ENCODE assay signal across 8 mouse cellular contexts in the genomic region with DNA sequence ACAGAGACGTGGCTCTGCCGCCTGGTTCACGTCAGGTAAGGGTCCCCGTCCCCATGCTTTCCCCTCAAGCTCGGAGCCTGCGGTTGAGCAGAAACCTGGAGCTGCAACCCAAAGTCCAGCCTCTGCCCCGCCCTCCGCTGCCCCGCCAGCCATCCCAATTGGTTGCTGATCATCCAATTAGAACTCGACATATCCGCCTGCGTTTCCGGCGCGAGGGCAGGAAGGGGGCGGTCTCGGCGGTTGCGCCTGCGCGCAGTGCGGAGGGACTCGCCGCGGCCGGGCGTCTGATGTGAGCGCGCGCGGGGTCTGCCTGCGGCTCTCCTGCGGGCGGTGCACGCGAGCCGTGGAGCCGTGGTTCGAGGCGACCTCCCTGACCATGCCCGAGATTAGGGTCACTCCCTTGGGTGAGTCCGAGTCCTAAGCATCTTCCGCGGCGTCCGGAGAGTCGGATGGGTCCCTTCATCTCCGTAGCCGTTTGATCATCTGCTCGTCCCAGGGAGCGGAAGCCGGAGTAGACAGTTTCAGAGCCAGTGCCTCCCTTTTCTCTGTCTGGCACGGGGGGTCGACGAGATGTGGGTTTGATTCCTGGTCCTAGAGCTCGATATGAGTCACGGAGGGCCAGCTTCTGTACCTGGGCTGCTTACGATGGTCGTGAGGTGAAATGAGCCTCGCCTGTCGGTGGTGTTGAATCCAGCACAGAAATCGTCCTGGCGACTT. TPM values are rescaled to one million over a fixed set of nuclear protein-coding genes. Genes with fewer than 3 reads are reported as not detected.
DNase-seq lines count a peak whose midpoint lies in the region; ATAC-seq and TF ChIP-seq lines count a peak whose summit lies in the region.

Gene Cptp (minus strand): TSS at position 124 of the 717 bp plus-strand sequence.
Gene Ints11 (plus strand): TSS at position 230 of the 717 bp plus-strand sequence.

- peak within 1 kb of the TSS; percentile 93 for H3K4me3 ChIP-seq in E14TG2a.4 (replicated peaks; ENCODE audit: low read length)
- peak within 1 kb of the TSS; percentile 79 for H3K4me3 ChIP-seq in forebrain, embryonic 13.5 days
- H3K4me3 ChIP-seq in liver, postnatal 0 days (ENCODE audit: low read depth, low read length): peak within 1 kb of the TSS; percentile 87
- H3K4me3 ChIP-seq in neural tube, embryonic 14.5 days (ENCODE audit: low read depth, low read length): peak within 1 kb of the TSS; percentile 69

- H3K36me3 ChIP-seq in E14TG2a.4 (ENCODE audit: insufficient read depth, low read length): peaks cover 71% of the 10 kb centered on the region
- peaks cover 54% of the 10 kb centered on the region for H3K36me3 ChIP-seq in forebrain, embryonic 13.5 days (ENCODE audit: poor library complexity, severe bottlenecking)
- H3K36me3 ChIP-seq in liver, postnatal 0 days (replicated peaks; ENCODE audit: insufficient read depth, low read length): peaks cover 32% of the 10 kb centered on the region
- H3K36me3 ChIP-seq in neural tube, embryonic 14.5 days (ENCODE audit: control insufficient read depth, insufficient read depth, low read length): peaks cover 28% of the 10 kb centered on the region

- H3K9me3 ChIP-seq in E14TG2a.4 (ENCODE audit: low read length): no peaks in the 10 kb centered on the region
- no peaks in the 10 kb centered on the region for H3K9me3 ChIP-seq in forebrain, embryonic 13.5 days (replicated peaks)
- H3K9me3 ChIP-seq in liver, postnatal 0 days (ENCODE audit: low read length): no peaks in the 10 kb centered on the region
- H3K9me3 ChIP-seq in neural tube, embryonic 14.5 days (ENCODE audit: control insufficient read depth, low read length): no peaks in the 10 kb centered on the region

- peak; percentile 98 for ATAC-seq in forebrain, embryonic 13.5 days
- peak; percentile 98 for ATAC-seq in liver, postnatal 0 days
- ATAC-seq in neural tube, embryonic 14.5 days (ENCODE audit: low read depth): peak; percentile 96

- DNase-seq in c-Kit-positive CD71-positive TER-119-positive erythroid progenitor cells, embryonic 14.5 days (ENCODE audit: low spot score): peak; percentile 92
- DNase-seq in heart, postnatal 10 days: peak; percentile 98
- DNase-seq in large intestine, adult 2 months (ENCODE audit: low read depth, low spot score): peak; percentile 80
- DNase-seq in liver, postnatal 0 days: peak; percentile 98
- peak; percentile 98 for DNase-seq in testis, postnatal 10 days (ENCODE audit: low spot score)

- WGBS in forebrain, embryonic 13.5 days: under 1% methylated on average over 63 of the region's 63 CpGs
- whole genome bisulfite sequencing in large intestine, adult 2 months: under 1% methylated on average over 63 of the region's 63 CpGs
- 1% methylated on average over 63 of the region's 63 CpGs for WGBS in liver, postnatal 0 days (ENCODE audit: insufficient replicate concordance)
- under 1% methylated on average over 55 of the region's 63 CpGs for WGBS in neural tube, embryonic 14.5 days

- no peaks in the 10 kb centered on the region for H3K27me3 ChIP-seq in E14TG2a.4 (ENCODE audit: insufficient read depth, low read length)
- H3K27me3 ChIP-seq in forebrain, embryonic 13.5 days: no peaks in the 10 kb centered on the region
- H3K27me3 ChIP-seq in liver, postnatal 0 days (ENCODE audit: insufficient read depth, low read length): no peaks in the 10 kb centered on the region
- no peaks in the 10 kb centered on the region for H3K27me3 ChIP-seq in neural tube, embryonic 14.5 days (ENCODE audit: control insufficient read depth, insufficient read depth, low read length)

- peak within 1 kb of the TSS; percentile 82 for H3K4me2 ChIP-seq in forebrain, embryonic 13.5 days
- peak within 1 kb of the TSS; percentile 99 for H3K4me2 ChIP-seq in liver, postnatal 0 days (ENCODE audit: low read depth, low read length)
- peak within 1 kb of the TSS; percentile 89 for H3K4me2 ChIP-seq in neural tube, embryonic 14.5 days (ENCODE audit: low read depth, low read length)

- intact Hi-C loops in heart, postnatal 10 days (cut with DNase I): loop anchor here (1.0 to 2.0 kb wide), 3 partner anchors 13 to 74 kb away; partner anchors contain the start of gene Ube2j2

- H3K9ac ChIP-seq in forebrain, embryonic 13.5 days: peak within 1 kb of the TSS; percentile 89
- peak within 1 kb of the TSS; percentile 88 for H3K9ac ChIP-seq in liver, postnatal 0 days (replicated peaks)
- peak within 1 kb of the TSS; percentile 72 for H3K9ac ChIP-seq in neural tube, embryonic 14.5 days (replicated peaks; ENCODE audit: low read depth, low read length)

- peak within 1 kb of the TSS; percentile 61 for H3K27ac ChIP-seq in forebrain, embryonic 13.5 days
- peak within 1 kb of the TSS; percentile 72 for H3K27ac ChIP-seq in liver, postnatal 0 days (ENCODE audit: low read depth)
- peak within 1 kb of the TSS; percentile 70 for H3K27ac ChIP-seq in neural tube, embryonic 14.5 days (ENCODE audit: low read depth, low read length)

- H3K4me1 ChIP-seq in E14TG2a.4 (replicated peaks; ENCODE audit: low read depth, low read length): peaks cover 39% of the 10 kb centered on the region
- H3K4me1 ChIP-seq in forebrain, embryonic 13.5 days: peaks cover 29% of the 10 kb centered on the region
- peaks cover 21% of the 10 kb centered on the region for H3K4me1 ChIP-seq in liver, postnatal 0 days (ENCODE audit: insufficient read depth)
- peaks cover 14% of the 10 kb centered on the region; the same call in 1 of the 2 replicates for H3K4me1 ChIP-seq in neural tube, embryonic 14.5 days (ENCODE audit: control insufficient read depth, insufficient read depth, low read length)

- no peak for TF ChIP-seq EP300 in liver, postnatal 0 days (IDR thresholded peaks at IDR 0.05; ENCODE audit: low read depth)

- TF ChIP-seq CTCF in E14TG2a.4 (conservative IDR thresholded peaks at IDR 0.05; ENCODE audit: low read length): no peak
- peak; percentile 48 for TF ChIP-seq CTCF in liver, postnatal 0 days (IDR thresholded peaks at IDR 0.05; ENCODE audit: low read depth)

RNA-seq across cellular contexts. Expression of gene Cptp, which starts in this region (rescaled TPM):
- 19.1 and 22.3 TPM in 2 replicates for polyA plus RNA-seq in forebrain, embryonic 13.5 days (2015; fragmentation: Nextera tagmentation; extraction: Ambion mirVana)
- 10 to 100 TPM in 1 of 2 experiments, 1 to 10 TPM in 1; 7.9 to 10.6 TPM for total RNA-seq in heart, postnatal 10 days (2021)
- polyA plus RNA-seq in large intestine, adult 2 months (2012; rRNA removed): 51.3 and 55.5 TPM in 2 replicates
- polyA plus RNA-seq in liver, postnatal 0 days (2015; fragmentation: Nextera tagmentation; extraction: Ambion mirVana): 8.1 and 8.4 TPM in 2 replicates
- polyA plus RNA-seq in neural tube, embryonic 14.5 days (2014; fragmentation: Nextera tagmentation; extraction: Ambion mirVana): 31.4 and 31.8 TPM in 2 replicates

RNA-seq across cellular contexts. Expression of gene Ints11, which starts in this region (rescaled TPM):
- polyA plus RNA-seq in forebrain, embryonic 13.5 days (2015; fragmentation: Nextera tagmentation; extraction: Ambion mirVana): 96.2 and 106 TPM in 2 replicates
- total RNA-seq in heart, postnatal 10 days (2021): 10 to 100 TPM; 16.6 to 20.9 TPM
- polyA plus RNA-seq in large intestine, adult 2 months (2012; rRNA removed): 36.6 and 36.7 TPM in 2 replicates
- polyA plus RNA-seq in liver, postnatal 0 days (2015; fragmentation: Nextera tagmentation; extraction: Ambion mirVana): 14.9 and 17.4 TPM in 2 replicates
- polyA plus RNA-seq in neural tube, embryonic 14.5 days (2014; fragmentation: Nextera tagmentation; extraction: Ambion mirVana): 74.9 and 75.8 TPM in 2 replicates

Comparison
In these comparisons a context has a peak if more than half of its experiments do, and no peak if none do; other contexts are left out.
1. Peak in every context shown above with its lines: DNase-seq, ATAC-seq, H3K4me3 ChIP-seq and H3K27ac ChIP-seq.